Mouse (Mus musculus) liver, embryonic 11.5 days (tissue): Measurements from ENCODE around the gene Rbbp5. TPM values are rescaled to one million over a fixed set of nuclear protein-coding genes. Genes with fewer than 3 reads are reported as not detected.
"Not testable (repeated sequence)": the region's sequence is repeated elsewhere in the genome, so short reads cannot be mapped to it uniquely, and the experiment has no call there.

Source experiments
- ATAC-seq: fragments of 200-750 bp; cut with Nextera tagmentation; replicated peaks from 2 replicates; pipeline ENCODE4 v1.8.0; 2017; ENCODE audit warnings: moderate number of reproducible peaks, mild to moderate bottlenecking, moderate TSS enrichment, moderate library complexity; ENCODE audit not compliant: low FRiP score
- DNase-seq: peaks from one replicate; pipeline ENCODE4 v3.0.0-alpha.2; 2017; ENCODE audit warnings: low spot score
- H3K27ac ChIP-seq: fragments of 300-500 bp; sonication (generic); 2 replicates; pipeline ENCODE4 v1.5.1; 2014; ENCODE audit warnings: mild to moderate bottlenecking, low read depth, low read length, control low read depth
- H3K27me3 ChIP-seq: fragments of 300-500 bp; sonication (generic); replicated peaks from 2 replicates; pipeline ENCODE4 v1.6.1; 2014; ENCODE audit warnings: low read length, mixed read lengths; ENCODE audit not compliant: control insufficient read depth, insufficient read depth
- H3K36me3 ChIP-seq: fragments of 300-500 bp; sonication (generic); 2 replicates; pipeline ENCODE4 v1.6.1; 2014; ENCODE audit warnings: mild to moderate bottlenecking, low read length, moderate library complexity, mixed read lengths; ENCODE audit not compliant: control insufficient read depth, insufficient read depth
- H3K4me1 ChIP-seq: fragments of 300-500 bp; sonication (generic); replicated peaks from 2 replicates; pipeline ENCODE4 v1.6.1; 2014; ENCODE audit warnings: low read length, mixed read lengths; ENCODE audit not compliant: control insufficient read depth, insufficient read depth
- H3K4me2 ChIP-seq: fragments of 300-500 bp; sonication (generic); 2 replicates; pipeline ENCODE4 v1.6.1; 2014; ENCODE audit warnings: mild to moderate bottlenecking, control low read depth, moderate library complexity
- H3K4me3 ChIP-seq: fragments of 300-500 bp; sonication (generic); 2 replicates; pipeline ENCODE4 v1.5.1; 2014; ENCODE audit warnings: low read depth, low read length, control low read depth
- H3K9ac ChIP-seq: fragments of 300-500 bp; sonication (generic); 2 replicates; pipeline ENCODE4 v1.6.1; 2014; ENCODE audit warnings: low read depth, low read length, control low read depth
- H3K9me3 ChIP-seq: fragments of 300-500 bp; sonication (generic); 2 replicates; pipeline ENCODE4 v1.6.1; 2016; ENCODE audit warnings: low read length, inconsistent platforms, mixed read lengths; ENCODE audit not compliant: control insufficient read depth
- WGBS: fragments of 180-500 bp; shearing (Covaris S2); extraction: QIAGEN DNeasy Blood & Tissue Kit; methylation state at CpG from one replicate; pipeline ENCODE4 v1.1.7; 2014; 5-methylcytosine and 5-hydroxymethylcytosine counted together
- polyA plus RNA-seq: library from polyadenylated mRNA; unstranded; fragments of >200 nt; fragmentation: Nextera tagmentation; extraction: Ambion mirVana; gene quantifications from 2 replicates; pipeline ENCODE4 v1.2.1, GENCODE M21; 2014

Gene Rbbp5
- polyA plus RNA-seq, 1 experiment from 2014 or later = 46.6 TPM

DNA sequence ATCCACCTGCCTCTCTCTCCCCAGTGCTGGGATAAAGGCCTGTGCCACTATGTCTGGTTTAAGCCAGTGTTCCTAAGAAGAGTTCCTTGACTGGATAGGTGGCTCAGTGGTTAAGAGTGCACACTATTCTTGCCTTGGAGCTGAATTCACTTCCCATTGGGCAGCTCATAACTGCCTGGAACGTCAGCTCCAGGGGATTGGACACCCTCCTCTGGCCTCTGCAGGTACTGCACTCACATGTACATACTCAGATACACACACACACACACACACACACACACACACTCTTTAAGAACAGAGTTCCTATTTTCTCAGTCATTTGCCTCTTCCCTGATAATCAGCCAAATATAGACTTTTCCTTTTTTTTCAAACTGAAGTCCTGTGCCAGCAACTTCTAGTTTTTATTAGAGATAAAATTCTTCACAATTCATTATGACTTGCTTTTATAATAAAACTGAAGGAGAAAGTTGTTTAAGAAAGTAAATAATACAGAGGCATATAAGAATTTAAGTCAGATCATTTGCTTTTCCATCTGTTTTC, 36.2 kb upstream of the Rbbp5 start:
- Histone ChIP-seq H3K27ac (no peak overlapping the region), H3K4me3 (no peak overlapping the region), H3K4me2 (no peak overlapping the region), H3K36me3 (peaks cover 7% of the 10 kb centered on the region), H3K9ac (no peak overlapping the region), H3K4me1 (no peaks in the 10 kb centered on the region), H3K27me3 (no peaks in the 10 kb centered on the region), H3K9me3 (no peaks in the 10 kb centered on the region; the same call in 1 of the 2 replicates)
- ATAC-seq (no peak), DNase-seq (no peak)
- WGBS = 62% methylated on average over 1 of the region's 1 CpGs

- H3K9ac ChIP-seq = no peak overlapping the region
- no peak for ATAC-seq
- WGBS = 89% methylated on average over 7 of the region's 7 CpGs
- H3K27ac ChIP-seq = no peak overlapping the region
- H3K27me3 ChIP-seq = no peaks in the 10 kb centered on the region
- no peak for DNase-seq
- H3K9me3 ChIP-seq = no peaks in the 10 kb centered on the region
- H3K4me2 ChIP-seq = no peak overlapping the region
- 0 out of 2 replicates have a peak, but pooled peaks cover 3% of the 10 kb centered on the region for H3K4me1 ChIP-seq
- no peak overlapping the region for H3K4me3 ChIP-seq
- peaks cover 8% of the 10 kb centered on the region; the same call in 1 of the 2 replicates for H3K36me3 ChIP-seq
Measured at GRCm38 (mm10) chr1:132449742-132450141, 27.4 kb upstream of the Rbbp5 start.

GRCm38 (mm10) chr1:132464651-132465050, 12.5 kb upstream of the Rbbp5 start:
- no peak overlapping the region for H3K4me2 ChIP-seq
- peaks cover 9% of the 10 kb centered on the region; the same call in 1 of the 2 replicates for H3K36me3 ChIP-seq
- H3K4me3 ChIP-seq = no peak overlapping the region
- no peak overlapping the region for H3K9ac ChIP-seq
- H3K27ac ChIP-seq = no peak overlapping the region
- no peaks in the 10 kb centered on the region for H3K27me3 ChIP-seq
- ATAC-seq = no peak
- WGBS = 82% methylated on average over 5 of the region's 5 CpGs
- H3K4me1 ChIP-seq = no peaks in the 10 kb centered on the region
- no peaks in the 10 kb centered on the region for H3K9me3 ChIP-seq
- no peak for DNase-seq

DNA sequence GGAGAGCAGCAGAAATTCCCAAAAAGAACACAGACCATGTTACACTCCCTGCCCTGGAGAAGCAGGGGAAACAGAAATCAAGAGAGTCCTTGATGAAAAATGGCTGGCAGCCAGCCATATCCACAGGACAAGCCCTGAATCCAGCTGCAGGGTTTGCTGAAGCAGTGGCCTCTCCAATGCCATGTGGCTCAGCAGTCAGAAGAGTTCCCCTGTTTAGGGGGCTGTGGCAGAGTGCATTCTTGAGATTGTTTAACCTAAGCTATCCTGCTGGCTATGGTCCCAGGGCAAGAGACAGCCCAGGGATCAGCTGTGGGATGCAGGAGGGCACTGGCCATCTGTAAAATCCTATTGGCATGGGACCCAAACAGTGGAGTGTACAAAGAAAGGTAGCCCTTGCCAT, 8.2 kb upstream of the Rbbp5 start:
- Histone ChIP-seq H3K9me3 (no peaks in the 10 kb centered on the region), H3K9ac (no peak overlapping the region), H3K36me3 (no peaks in the 10 kb centered on the region), H3K4me1 (no peaks in the 10 kb centered on the region), H3K4me3 (no peak overlapping the region), H3K27me3 (no peaks in the 10 kb centered on the region), H3K4me2 (no peak overlapping the region), H3K27ac (no peak overlapping the region)
- ATAC-seq (no peak), DNase-seq (no peak)

DNA sequence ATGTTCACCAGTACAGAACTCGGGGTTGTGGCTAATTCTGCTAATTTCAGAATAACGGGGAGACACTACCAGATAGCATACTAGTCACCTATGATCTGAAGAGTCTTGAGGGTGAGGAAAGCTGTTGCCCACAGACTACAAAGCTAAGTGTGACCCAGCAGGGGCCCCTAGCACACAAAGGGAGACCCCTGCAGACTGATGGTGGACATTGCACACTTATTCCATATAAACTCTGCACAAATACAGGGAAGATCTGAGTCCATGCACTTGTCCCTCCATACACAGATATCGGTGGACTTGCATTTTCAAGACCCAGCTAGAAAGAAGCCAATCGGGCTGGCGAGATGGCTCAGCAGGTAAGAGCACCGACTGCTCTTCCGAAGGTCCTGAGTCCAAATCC, 7.6 kb upstream of the Rbbp5 start:
- no peak overlapping the region for H3K4me3 ChIP-seq
- no peaks in the 10 kb centered on the region for H3K9me3 ChIP-seq
- no peak overlapping the region for H3K9ac ChIP-seq
- no peak for ATAC-seq
- H3K27ac ChIP-seq = no peak overlapping the region
- no peaks in the 10 kb centered on the region for H3K36me3 ChIP-seq
- 90% methylated on average over 7 of the region's 7 CpGs for WGBS
- no peaks in the 10 kb centered on the region for H3K4me1 ChIP-seq
- H3K27me3 ChIP-seq = no peaks in the 10 kb centered on the region
- no peak overlapping the region for H3K4me2 ChIP-seq
- no peak for DNase-seq

- not testable (repeated sequence) for H3K36me3 ChIP-seq, ATAC-seq, H3K4me3 ChIP-seq, H3K9ac ChIP-seq, DNase-seq, H3K27me3 ChIP-seq, H3K9me3 ChIP-seq, H3K27ac ChIP-seq, H3K4me1 ChIP-seq, H3K4me2 ChIP-seq
- whole genome bisulfite sequencing = 91% methylated on average over 1 of the region's 1 CpGs
Measured at GRCm38 (mm10) chr1:132470031-132470430, 7.1 kb upstream of the Rbbp5 start.

- WGBS = 88% methylated on average over 2 of the region's 2 CpGs
Measured at GRCm38 (mm10) chr1:132471032-132471431, 6.1 kb upstream of the Rbbp5 start.

GRCm38 (mm10) chr1:132471499-132471898, 5.7 kb upstream of the Rbbp5 start:
- ATAC-seq (no peak), DNase-seq (no peak)
- no peaks in the 10 kb centered on the region for H3K9me3 ChIP-seq
- no peak overlapping the region for H3K4me3 ChIP-seq
- no peaks in the 10 kb centered on the region for H3K27me3 ChIP-seq
- no peak overlapping the region for H3K4me2 ChIP-seq
- H3K4me1 ChIP-seq = peaks cover 8% of the 10 kb centered on the region; the same call in 1 of the 2 replicates
- no peaks in the 10 kb centered on the region for H3K36me3 ChIP-seq
- WGBS = 86% methylated on average over 5 of the region's 5 CpGs
- H3K27ac ChIP-seq = no peak overlapping the region
- H3K9ac ChIP-seq = no peak overlapping the region

More at GRCm38 (mm10) chr1:132471032-132471431, 6.1 kb upstream of the Rbbp5 start:
- no peak for DNase-seq
- Histone ChIP-seq H3K36me3 (no peaks in the 10 kb centered on the region), H3K4me2 (no peak overlapping the region), H3K4me3 (no peak overlapping the region), H3K27ac (no peak overlapping the region), H3K9ac (no peak overlapping the region), H3K27me3 (no peaks in the 10 kb centered on the region), H3K4me1 (peaks cover 7% of the 10 kb centered on the region; the same call in 1 of the 2 replicates), H3K9me3 (no peaks in the 10 kb centered on the region)
- no peak for ATAC-seq

DNA sequence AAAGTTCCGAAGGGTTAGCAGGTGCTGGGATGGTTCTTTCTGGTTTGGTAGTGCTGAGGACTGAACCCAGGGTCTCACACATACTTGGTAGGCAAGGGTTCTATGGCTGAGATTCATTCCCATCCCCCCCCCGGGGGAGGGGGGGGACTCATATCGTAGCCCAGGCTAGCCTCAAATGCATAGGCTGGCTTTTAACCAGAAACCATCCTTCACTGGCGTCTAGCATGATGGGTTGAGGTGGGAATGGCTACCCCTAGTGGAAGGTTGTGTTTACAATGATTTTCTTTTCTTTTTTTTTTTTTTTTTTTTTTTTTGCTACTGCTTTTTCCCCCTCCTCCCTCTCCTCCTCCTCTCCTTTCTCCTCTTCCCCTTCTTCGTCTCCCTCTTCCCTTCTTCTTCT, 4.6 kb upstream of the Rbbp5 start:
- Histone ChIP-seq H3K9ac (no peak overlapping the region), H3K27ac (no peak overlapping the region), H3K4me2 (no peak overlapping the region), H3K9me3 (no peaks in the 10 kb centered on the region), H3K4me1 (peaks cover 8% of the 10 kb centered on the region; the same call in 1 of the 2 replicates), H3K27me3 (no peaks in the 10 kb centered on the region), H3K36me3 (no peaks in the 10 kb centered on the region), H3K4me3 (no peak overlapping the region)
- DNase-seq = no peak
- WGBS = 56% methylated on average over 5 of the region's 5 CpGs
- ATAC-seq = no peak
